Mouse (Mus musculus): ENCODE measurements around the gene Syne4.

Syne4 gene

DNA sequence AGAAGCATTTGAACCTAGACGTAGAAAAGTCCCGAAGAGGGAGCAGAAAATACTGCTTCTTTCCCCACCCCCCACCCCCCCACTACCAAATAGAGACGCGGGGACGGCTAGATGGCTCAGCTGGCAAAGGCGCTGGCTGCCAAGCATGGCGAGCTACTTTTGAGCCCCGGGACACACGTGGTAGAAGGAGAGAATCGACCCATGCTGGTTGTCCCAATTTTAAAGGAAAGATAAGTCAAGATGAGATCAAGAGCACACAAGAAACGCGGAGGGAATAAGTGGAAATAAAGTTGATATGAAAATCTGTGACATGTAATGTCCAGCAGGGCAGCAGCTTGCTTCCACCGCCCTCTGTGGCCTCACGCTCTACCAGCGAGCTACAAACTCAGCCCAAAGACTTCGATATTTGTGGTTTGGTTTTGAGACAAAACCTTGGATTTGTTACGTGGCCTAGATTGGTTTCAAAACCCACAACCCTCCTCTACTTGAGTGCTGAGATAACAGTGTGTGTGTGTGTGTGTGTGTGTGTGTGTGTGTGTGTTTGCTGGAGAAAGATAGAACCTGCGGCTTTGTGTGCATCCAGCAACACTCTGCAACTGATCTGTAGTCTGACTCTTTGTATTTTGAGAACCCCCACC is 18.1 kb downstream of the Syne4 start:
- no peak for DNase-seq

- DNase-seq = peak; percentile 31 to 59
Measured at GRCm38 (mm10) chr7:30333436-30333835, 18.8 kb downstream of the Syne4 start.

DNA sequence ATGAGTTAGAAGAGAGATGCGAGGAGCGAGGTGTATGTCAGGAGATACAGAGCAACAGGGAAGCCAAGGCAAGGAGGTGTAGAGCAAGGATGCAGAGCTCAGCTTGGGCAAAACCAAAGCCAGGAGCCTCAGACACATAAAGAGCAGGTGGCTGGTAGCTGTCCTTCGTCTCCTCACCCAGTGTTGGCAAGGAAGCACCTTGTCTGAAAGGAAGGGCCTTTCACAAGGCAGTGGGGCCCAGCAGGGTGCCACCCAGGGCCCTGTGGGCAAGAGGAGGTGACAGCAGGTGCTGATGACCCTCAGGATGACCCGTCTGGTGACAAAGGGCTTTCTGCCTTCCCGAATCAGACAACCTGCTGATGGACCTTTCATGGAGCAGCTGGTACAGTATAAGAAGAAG is 20.0 kb downstream of the Syne4 start:
- DNase-seq = no peak

DNA sequence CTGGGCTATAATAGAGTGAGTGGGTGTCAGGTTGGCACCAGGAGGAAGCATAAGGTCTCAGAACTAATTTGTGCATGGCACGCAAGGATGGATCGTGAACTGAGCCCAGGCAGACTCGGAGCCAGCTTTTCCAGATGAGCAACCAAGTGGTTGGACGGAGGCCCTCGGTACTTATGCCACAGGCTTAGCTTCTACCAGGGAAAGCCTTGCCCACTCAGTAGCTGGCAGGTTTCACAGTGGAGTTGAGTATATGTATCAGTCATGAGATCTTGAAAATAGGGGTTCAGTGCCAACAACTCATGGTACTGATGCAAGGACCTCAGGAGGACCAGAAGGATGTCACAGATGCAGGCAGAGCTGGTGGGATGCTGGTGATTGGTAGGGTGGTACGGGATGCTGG is 21.1 kb downstream of the Syne4 start:
- no peak for DNase-seq

- peak in 1 of 2 experiments; percentile 45 for DNase-seq
Measured at GRCm38 (mm10) chr7:30336384-30336783, 21.8 kb downstream of the Syne4 start.

DNA sequence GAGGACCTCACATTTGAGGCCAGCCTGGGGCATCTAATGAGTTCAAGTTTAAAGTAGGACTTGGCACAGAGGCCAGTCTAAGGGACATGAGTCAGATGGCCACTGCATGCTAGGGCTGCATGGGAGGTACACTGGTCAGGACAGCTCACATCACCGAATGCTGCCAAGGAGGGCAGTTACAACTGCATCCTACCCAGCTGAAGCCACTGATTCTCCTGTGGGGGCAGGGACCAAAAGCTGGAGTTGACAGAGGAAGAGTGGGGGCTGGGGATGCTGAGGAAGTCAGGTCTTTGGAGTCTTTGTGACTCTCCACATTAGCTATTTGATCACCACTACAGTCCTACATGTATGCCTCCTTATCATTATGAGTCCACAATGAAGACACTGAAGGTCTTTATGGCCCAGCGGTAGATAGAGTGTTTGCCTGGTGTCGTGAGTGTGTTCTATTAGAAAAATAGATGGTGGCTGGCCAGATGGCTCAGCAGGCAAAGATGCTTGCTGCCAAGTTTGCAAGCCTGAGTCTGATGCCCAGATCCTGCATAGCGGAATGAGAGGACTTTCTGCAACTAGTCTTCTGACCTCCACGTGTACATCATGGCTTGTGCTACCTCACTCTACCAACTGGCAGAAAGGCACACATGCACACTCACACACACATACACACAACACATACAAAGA is 25.0 kb downstream of the Syne4 start:
- no peak for DNase-seq

- no peak for DNase-seq
Measured at GRCm38 (mm10) chr7:30346635-30347379, 32.2 kb downstream of the Syne4 start.

DNA sequence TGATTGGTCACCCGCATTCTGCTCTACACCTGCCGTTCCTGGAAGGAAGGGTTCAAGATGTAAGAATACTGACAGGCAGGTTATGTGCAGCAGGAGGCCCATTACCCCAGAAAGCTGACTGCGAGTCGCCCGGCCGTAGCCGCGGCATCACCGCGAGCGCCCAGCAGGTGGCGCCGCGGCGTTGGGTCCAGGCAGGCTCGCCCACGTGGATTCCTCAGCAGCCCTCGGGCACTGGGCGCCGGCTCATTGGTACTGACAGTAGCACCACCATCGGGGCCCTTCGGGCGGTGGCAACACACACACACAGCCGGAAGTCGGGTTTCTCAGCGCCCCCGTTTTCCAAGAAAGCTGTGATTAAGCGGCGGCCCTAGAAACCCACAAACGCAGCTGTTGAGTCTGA is 33.2 kb downstream of the Syne4 start:
- peak; percentile 28 to 36 for DNase-seq

DNA sequence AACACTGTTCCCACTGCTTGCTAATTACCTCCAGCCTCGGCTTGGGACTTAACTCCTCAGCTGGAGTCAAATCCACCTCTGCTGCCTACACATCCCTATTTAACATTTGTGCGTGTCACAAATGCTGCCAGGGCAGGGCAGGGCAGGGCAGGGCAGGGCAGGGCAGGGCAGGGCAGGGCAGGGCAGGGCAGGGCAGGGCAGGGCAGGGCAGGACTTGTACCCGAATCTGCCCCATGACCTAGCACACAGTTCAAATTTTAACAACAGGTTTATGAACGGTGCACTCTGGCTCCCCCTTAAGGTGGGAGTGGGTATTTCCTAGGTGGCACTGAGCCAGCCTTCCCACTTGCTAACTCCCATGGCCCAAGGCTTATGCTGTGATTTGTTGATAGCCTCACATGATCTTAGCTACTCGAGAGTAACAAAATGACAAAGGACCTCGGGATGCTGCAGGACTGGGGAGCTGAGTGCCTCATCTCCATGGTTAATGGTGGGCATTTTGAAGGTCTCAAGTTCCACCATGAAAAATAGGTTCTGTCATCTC is 38.7 kb downstream of the Syne4 start:
- DNase-seq = no peak

DNA sequence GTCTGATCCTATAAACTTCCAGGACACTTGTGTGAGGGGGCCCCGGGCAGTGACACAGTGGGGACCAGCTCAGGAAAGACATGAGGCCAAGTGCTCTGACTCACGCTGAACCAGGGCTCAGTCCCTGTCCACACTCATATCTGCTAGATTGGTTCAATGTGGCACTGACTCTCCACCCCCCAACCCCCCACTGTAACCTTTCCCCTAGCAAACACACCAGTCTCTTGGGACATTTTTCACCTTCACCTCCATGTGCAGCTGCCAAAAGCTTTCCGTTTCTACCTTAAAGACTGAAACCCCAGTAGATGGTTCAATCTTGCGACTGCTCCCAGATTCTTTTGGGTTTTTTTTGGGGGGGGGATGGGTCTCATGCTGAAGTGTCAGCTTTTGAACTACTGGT is 39.5 kb downstream of the Syne4 start:
- no peak for DNase-seq

DNA sequence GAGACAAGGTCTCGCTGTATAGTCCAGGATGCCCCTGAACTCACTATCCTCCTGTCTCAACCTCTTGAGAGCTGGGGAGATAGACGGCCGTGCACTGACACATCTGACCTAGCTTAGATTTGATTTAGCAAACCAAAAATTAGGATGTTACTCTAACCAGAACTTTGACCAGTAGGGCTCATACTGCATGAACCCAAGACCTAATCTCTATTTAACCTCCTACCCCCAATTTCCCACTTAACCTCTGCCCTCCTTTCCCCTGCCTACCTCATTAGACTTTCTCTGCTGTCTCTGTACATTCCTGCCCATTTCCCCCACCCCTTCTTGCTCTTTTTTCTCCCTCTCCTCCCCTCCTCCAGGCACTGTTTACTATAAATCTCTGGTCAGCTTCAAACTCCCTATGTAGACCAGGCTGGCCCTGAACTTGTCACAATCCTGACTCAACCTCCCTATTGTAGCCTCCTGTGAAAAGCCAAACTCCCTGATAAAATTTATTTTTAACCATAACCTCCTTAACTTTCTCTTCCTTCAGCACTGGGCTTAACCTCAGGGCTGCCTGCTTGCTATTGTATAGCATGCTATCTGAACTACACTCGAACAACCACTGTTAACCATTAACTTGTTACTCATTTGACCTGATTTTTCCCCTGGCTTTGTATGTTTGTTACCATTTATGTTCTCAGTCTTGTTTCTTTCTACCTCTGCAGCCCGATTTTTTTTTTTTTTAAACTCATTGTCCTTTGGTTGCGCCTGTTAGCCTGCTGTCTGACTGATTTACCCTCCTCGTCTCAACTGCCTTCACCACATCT is 44.0 kb downstream of the Syne4 start:
- DNase-seq = no peak

DNA sequence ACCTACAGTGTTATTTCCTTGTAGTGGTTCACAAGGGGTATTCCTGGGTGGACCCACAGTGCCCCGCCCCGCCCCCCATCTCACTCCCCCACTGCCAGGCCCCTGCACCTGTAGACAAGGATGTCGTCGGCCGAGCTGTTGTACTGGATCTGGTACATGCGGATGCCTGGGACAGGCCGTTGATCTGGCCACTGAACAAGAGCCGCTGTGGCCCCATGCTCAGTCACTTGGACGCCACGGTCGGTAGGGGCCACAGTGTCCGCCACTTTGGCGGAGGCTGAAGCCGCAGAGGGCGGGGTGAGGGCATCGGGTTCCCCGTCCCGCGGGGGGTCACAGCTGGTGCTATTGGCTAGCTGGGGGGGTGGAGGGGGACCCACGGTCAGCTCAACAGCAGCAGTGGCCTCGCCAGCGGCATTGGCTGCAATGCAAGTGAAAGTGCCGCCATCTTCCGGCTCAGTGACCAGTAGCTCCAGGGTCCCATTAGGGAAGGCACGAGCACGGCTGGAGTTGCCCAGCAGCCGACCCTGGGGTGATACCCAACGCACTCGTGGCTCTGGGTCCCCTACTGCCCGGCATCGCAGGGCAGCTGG is 44.8 kb downstream of the Syne4 start:
- no peak for DNase-seq

- DNase-seq = no peak
Measured at GRCm38 (mm10) chr7:30360028-30360427, 45.4 kb downstream of the Syne4 start.

DNA sequence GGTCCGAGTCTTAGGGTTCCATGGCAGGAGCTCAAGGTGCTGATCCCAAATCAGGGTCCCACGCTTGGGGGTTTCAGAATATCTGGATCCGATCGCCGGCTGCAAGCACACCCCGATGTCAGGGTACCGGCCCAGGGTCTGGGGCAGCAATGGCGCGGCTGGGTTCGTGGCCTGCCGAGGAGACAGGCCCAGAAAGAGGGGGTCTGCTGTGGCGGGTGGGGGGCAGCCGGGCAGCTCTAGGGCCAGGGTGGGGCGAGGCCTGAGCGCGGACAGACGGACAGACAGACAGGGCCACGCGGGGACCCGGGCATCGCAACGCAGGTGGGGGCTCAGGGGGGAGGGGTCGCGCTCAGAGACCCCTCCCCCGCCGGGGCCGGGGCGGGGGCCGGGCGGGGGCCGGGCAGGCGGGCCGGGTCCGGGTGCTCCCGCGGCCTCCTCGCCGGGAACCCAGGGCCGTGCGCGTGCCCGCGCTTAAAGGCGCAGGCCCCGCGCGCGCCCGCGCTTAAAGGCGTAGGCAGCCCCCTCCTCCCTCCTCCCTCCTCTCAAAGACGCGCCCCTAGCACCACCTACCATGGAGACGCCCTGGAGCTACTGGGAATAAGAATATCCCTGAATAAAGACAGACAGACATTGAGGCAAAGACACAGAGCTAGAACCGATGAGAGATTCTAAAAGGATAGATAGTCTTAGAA is 48.2 kb downstream of the Syne4 start, which contains the start of gene Lrfn3:
Gene Lrfn3, minus strand, starts transcription at position 121 of the 692 bp plus-strand sequence.
- DNase-seq = no peak

- DNase-seq = no peak
Measured at GRCm38 (mm10) chr7:30363344-30363738, 48.7 kb downstream of the Syne4 start.

GRCm38 (mm10) chr7:30367466-30367865 is 52.9 kb downstream of the Syne4 start:
- DNase-seq = no peak
